Mouse (Mus musculus): ENCODE results near the gene Pcdh15. TPM values are rescaled to one million over a fixed set of nuclear protein-coding genes. Genes with fewer than 3 reads are reported as not detected.

Pcdh15 gene
- total RNA-seq, 2 experiments from 2014 or later, result not detected

- no peak for ATAC-seq (replicated peaks; ENCODE audit: poor library complexity)
These were observed 833.0 kb downstream of the Pcdh15 start for GRCm38 (mm10) chr10:73931996-73932679.

- no peak for ATAC-seq (replicated peaks; ENCODE audit: poor library complexity)
These were observed 837.0 kb downstream of the Pcdh15 start for GRCm38 (mm10) chr10:73936121-73936520.

DNA sequence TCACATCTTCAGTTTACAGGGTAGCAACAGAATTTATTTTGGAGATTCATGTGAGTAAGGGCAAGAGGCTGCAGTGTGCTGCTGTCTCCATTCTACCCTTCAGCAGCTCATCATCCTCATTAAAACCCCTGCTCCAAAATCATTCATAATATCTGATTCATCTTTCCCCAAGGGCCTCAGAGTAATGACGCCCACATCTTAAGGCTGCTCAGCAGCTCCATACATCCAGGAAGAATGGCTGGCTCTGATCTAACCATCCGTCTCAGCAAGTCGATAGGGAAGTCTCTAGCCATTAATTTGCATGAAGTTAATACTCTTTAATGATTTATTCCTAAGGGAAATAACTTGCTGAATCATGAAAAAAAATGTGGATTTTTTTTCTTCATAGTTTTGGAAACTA is 839.8 kb downstream of the Pcdh15 start:
- no peak for ATAC-seq (replicated peaks; ENCODE audit: poor library complexity)

- no peak for ATAC-seq (replicated peaks; ENCODE audit: poor library complexity)
These were observed 848.7 kb downstream of the Pcdh15 start for GRCm38 (mm10) chr10:73947799-73948198.

- no peak for ATAC-seq (replicated peaks; ENCODE audit: poor library complexity)
These were observed 854.2 kb downstream of the Pcdh15 start for GRCm38 (mm10) chr10:73953362-73953761.

DNA sequence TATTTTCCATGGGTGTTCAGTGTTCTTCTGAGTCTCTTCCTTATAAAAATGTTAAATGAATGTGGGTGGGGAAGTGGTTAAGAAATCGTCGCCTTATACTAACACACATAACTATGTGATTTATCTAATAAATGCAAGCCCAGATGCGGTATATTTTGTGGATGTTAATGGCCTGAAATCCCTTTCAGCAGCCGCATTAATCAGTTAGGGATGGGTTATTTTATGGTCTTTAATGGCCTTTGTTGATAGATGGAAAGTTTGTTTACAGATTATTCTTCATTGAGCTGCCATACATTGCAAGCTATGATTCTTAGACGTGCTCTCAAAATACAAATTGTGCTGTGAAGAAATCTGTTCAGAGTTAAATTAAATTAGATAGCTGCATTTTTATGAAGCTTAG is 884.9 kb downstream of the Pcdh15 start:
- ATAC-seq (replicated peaks; ENCODE audit: poor library complexity), result no peak

- ATAC-seq (replicated peaks; ENCODE audit: poor library complexity), result no peak
These were observed 909.7 kb downstream of the Pcdh15 start for GRCm38 (mm10) chr10:74008836-74009235.

DNA sequence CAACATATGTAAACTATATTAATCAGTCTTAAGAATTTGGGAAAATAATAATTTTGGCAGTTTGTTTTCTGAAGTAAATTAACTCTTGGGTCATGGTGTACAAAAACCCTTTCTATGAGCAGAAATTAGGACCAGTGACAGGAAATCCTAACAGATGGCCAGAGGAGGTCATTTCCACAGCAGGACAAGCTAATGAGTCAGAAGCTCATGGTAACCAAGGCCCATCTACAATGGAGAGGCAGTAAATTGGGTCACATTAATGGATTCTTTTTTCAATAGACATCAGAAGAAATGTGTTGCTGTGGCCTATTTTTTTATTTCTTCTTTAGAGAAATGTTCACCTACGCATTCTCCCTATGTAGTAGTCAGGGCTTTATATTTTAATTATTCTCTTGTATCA is 923.9 kb downstream of the Pcdh15 start:
- no peak for ATAC-seq (replicated peaks; ENCODE audit: poor library complexity)

DNA sequence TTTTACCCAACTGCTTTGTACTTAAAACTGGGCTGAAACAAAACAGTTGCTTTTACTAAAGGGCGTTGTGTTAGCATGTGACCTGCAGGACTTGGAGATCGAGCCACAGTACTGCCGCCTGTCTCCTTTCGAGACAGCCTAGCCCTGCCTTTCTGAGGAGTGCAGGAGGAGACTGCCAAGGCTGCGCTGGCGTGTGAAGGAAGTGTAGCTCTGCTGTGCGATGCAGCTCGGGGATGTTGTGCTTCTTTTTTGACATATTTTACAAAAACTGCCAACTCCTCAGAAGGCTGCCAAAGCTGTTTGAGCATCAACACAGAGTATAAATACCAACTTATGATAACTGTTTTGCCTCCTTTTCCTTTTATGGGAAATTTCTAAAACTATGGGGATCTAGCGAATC is 953.9 kb downstream of the Pcdh15 start:
- no peak for ATAC-seq (replicated peaks; ENCODE audit: poor library complexity)

DNA sequence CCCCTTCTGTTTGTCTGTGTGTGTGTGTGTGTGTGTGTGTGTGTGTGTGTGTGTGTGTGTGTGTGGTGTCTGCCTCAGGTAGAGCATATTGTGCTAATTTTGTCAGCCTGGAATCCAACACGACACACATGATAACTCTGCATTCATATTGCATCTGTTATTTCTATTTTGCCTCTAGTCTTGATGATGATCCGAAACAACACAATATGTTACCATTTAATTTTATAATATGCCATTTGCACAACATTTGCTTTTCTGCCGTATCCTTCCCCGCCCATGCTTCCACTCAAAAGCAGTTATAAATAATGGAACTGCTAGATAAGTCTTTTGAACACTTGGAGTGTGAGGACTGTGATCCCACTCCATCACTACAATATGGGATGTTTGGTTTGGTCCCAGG is 987.5 kb downstream of the Pcdh15 start:
- ATAC-seq (replicated peaks; ENCODE audit: poor library complexity), result no peak

GRCm38 (mm10) chr10:74098296-74098695 is 999.2 kb downstream of the Pcdh15 start:
- no peak for ATAC-seq (replicated peaks; ENCODE audit: poor library complexity)

DNA sequence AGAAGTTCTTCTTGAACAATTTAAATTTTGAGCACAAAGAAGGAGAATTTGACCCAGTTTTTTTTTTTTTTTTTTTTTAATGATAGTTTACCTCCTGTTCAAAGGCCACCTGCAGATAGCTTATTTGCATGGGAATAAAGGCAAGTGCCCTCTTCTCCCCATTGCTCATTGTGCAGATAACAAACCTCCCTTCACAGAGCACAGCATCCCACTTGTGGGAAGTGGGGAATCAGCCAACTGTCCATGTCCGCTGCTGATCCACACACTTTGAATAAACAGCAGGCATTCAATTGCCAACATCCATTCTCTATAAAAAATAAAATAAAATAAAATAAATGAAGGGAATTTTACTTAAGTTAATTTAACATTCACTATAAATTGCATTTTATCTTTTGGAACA is 1015.0 kb downstream of the Pcdh15 start:
- no peak for ATAC-seq (replicated peaks; ENCODE audit: poor library complexity)

- no peak for ATAC-seq (replicated peaks; ENCODE audit: poor library complexity)
These were observed 1017.7 kb downstream of the Pcdh15 start for GRCm38 (mm10) chr10:74116817-74117216.

GRCm38 (mm10) chr10:74123421-74123820 is 1024.3 kb downstream of the Pcdh15 start:
- no peak for ATAC-seq (replicated peaks; ENCODE audit: poor library complexity)

GRCm38 (mm10) chr10:74129192-74129591 is 1030.0 kb downstream of the Pcdh15 start:
- no peak for ATAC-seq (replicated peaks; ENCODE audit: poor library complexity)

DNA sequence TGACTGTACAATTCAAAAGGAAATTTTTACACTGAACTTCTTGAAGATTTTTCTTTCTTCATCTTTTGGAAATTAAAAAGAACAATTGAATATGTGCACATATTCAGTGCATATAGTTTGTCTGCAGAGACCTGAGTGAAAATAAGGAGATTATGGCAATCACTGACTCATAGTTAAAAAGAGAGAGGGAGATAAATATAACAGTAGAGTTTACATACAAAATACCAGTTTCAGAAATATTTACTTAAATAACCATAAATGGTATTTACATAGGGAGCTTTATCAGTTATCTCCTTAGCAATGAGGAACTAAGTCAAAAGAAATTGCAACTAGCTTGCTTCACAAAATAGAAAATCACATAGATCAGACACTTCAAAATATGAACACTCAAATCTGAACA is 1030.5 kb downstream of the Pcdh15 start:
- no peak for ATAC-seq (replicated peaks; ENCODE audit: poor library complexity)

GRCm38 (mm10) chr10:74130805-74131204 is 1031.7 kb downstream of the Pcdh15 start:
- ATAC-seq (replicated peaks; ENCODE audit: poor library complexity), result no peak

GRCm38 (mm10) chr10:74147966-74148365 is 1048.8 kb downstream of the Pcdh15 start:
- ATAC-seq (replicated peaks; ENCODE audit: poor library complexity), result no peak

- no peak for ATAC-seq (replicated peaks; ENCODE audit: poor library complexity)
These were observed 1082.8 kb downstream of the Pcdh15 start for GRCm38 (mm10) chr10:74181921-74182320.

- ATAC-seq (replicated peaks; ENCODE audit: poor library complexity), result no peak
These were observed 1104.5 kb downstream of the Pcdh15 start for GRCm38 (mm10) chr10:74203650-74204049.

GRCm38 (mm10) chr10:74217268-74217667 is 1118.1 kb downstream of the Pcdh15 start:
- no peak for ATAC-seq (replicated peaks; ENCODE audit: poor library complexity)

DNA sequence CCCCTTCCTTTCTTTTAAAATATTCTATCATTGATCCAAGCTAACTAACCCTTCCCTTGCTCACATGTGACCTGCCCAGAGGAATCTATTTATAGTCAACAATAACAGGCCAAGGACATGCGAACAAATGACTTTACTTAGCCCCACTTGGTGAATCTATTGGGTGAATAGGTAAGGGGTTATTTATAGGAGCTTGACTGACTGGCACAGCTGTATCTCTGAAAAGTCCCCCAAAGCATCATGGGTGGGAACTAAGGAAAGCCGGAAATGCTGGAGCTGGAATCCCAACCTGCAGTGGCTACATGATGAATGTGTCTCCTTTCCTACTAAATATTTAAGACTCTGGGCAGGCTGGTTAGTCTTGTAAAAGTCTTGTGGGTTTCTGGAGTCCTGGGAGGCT is 1121.3 kb downstream of the Pcdh15 start:
- no peak for ATAC-seq (replicated peaks; ENCODE audit: poor library complexity)

DNA sequence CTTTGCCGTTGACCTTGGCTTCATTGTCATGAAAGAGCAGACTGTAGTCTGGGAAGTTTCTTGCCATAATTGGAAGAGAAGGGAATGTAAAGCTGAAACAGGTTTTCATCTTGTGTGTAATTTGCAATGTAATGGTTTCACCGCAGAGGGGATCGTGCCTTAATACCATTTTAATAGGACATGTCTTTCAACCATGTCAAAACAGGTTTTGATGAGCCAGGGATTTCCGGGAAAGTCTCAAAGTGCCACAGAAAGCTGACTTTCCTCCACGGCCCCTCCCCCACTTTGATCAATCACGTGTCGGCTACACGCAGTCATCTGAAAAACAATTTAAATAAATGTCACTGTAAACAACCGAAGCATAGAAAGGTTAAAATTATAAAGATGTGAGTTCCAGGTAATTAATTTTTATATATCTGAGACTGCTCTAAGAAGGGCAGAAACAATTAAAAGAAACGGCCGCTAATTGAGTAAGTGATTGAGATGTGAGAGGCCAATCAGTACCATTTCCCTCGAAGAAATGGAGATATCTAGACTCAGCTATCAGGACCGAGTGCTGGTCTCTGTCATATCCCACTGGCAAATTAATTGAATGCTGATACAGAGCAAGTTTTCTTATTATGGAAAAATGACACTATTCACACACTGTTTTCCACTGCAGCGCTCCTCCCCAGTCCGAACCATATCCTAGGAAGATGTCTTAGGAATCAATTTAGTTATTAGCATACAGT is 1158.7 kb downstream of the Pcdh15 start:
- no peak for ATAC-seq (replicated peaks; ENCODE audit: poor library complexity)
